Mouse (Mus musculus) frontal cortex, postnatal 10 days (tissue): ENCODE data around the gene Lpar1.

ENCODE experiments used
- DNase-seq, 2 experiments: peaks; one replicate each; pipeline ENCODE4 v3.0.0; 2022; ENCODE audit warnings: low spot score in 2 of 2, mixed read lengths in 1 of 2

The Lpar1 gene

DNA sequence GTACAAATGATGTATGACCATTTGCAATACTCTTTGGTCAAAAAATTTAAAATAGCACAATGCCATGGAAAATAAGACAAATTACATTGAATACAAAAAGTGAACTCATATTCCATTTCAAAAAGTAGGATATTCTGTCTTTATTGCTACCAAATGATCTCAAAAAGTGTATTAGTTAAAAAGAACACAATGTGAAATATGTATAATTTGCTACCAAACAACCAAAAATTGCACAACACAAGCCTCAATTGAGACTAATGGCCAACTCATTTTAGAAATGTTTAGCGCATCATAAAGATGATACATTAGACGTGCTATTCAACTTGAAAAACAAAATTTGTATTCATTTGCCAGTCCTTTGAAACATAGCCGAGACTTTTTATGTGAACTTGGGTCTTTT lies 104.9 kb downstream of the Lpar1 start:
- DNase-seq = no peak

DNA sequence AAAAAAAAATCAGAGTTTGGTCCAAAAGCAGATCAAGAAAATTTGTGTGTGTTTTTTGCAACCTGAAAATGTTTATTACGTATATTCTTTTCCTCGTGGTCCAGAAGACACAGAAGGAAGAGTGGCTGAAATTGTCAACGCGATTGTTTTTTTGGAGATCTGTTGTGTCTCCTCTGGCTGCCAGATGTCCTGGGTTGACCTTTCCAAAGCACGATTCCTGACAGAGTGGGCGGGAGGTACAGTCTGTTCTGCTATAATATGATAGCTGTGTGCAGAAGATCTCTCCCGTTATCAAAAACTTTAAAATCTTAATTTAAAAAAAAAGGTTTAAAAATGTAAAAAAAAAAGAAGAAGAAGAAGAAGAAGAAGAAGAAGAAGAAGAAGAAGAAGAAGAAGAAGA lies 105.9 kb downstream of the Lpar1 start:
- DNase-seq = no peak

DNA sequence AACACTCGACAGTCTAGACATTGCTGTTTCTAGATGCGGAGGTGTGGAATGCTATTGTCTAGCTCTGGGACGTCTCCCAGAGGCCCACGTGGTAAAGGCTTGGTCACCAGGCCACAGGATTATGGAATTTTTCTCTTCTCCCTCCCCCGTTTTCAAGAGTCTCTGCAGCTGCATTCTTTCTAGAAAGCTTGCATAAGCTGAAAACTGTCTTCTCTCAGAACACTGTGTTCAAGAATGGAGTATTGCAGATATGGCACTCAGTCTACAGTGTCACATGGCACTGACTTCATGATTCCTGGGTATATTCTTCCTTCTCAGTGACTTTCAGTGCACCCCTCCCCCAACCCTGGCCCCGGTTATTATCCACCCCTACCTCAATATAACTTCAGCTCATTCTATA lies 107.9 kb downstream of the Lpar1 start:
- no peak for DNase-seq

DNA sequence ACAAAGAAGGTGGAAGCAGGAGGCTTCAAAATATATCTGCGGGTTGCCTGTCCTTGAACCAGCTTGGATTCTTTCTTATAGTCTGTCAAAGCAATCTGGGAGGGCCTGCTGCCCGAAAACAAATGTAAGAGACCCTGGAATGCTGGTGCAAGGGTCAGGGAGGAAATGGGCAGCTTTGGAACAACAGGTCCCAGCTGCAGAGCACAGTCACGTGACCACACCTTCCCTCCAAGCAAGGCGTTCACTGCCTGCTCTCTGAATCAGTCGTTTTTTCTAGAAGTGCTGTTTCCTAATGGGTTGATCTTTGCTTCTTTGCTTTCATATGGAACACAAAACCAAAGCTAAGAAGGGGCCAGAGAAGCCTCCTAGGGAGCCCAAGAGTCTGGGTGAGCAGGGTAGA lies 111.4 kb downstream of the Lpar1 start:
- no peak for DNase-seq

DNA sequence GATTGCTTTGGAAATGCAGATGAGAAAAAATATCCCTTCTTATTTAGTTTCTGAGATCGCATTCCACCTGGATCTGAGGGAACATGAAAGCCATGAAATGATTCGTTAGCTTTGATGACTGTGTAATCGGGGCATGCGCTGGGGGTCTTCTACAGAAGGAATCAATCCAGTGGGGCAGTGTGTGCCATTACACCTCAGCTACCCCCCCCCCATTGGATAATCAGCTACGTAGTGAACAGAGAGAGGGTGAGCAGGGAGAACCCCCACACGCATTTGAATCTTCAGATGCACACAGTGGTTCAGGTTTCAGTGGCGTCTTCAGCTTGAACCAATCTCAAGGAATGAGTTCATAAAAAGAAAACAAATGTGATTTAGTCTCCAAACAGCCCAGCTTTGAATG lies 115.0 kb downstream of the Lpar1 start:
- DNase-seq = no peak

DNA sequence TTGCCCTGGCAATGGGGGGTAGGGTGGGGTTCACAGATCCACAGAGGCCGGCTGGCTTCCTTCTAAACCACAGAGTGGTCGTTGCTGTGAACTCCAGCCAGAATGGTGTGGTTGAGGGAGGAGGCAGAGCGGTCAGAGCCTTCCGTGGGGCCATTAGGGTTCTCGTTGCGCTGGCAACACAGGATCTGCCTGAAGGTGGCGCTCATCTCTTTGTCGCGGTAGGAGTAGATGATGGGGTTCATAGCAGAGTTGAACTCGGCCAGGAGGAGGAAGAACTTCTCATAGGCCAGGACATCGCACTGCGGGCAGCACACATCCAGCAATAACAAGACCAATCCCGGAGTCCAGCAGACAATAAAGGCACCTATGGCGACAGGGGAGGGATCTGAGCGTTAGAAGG lies 116.4 kb downstream of the Lpar1 start:
- DNase-seq = no peak

DNA sequence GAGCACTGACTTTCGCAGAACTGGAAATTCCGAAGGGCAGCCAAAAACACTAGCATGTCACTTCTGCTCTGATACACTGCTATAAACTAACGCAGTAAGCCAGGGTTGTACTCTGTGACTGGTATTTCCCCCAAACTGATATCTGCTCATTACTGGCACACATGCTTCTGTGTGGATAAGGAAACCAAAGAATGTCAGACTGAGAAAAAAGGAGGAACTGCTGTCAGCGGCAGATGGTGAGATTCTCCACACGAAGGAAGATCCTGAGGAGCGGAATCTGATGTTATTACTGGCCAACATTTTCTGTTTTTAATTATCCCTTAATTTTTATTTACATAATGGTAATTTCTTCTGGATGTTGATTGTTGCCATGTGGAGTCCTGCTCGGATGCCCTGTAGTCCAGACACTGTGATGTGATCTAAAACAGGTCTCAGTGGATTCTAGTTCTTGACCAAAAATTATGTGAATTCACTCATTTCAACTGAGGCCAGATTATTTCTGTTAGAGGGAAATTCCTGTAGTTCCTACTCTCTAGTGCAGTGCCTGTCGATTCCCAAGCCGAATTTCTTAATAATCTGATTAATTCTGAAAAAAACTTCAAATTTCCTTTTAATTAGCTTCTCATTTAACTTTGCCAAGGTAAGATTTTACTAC lies 130.3 kb downstream of the Lpar1 start:
- no peak for DNase-seq

DNA sequence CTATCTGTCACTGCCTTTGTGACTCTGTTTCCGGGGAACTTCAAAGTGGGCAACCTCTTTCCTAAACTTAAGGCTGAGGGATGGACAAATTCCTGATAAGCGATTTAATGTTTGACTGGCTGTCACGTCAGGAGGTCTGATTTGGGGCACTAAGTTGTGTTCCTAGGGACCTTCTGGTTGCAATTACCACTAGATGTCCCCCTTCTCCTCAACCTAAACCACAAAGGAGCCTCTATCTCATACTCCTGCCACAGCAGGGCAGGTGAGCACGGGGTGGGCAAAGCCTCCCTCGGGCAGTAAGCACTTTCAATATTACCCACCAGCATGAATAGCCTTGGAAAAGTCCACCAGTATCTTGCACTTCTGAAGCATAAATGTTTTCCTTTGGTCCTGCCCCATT lies 134.5 kb downstream of the Lpar1 start:
- no peak for DNase-seq

DNA sequence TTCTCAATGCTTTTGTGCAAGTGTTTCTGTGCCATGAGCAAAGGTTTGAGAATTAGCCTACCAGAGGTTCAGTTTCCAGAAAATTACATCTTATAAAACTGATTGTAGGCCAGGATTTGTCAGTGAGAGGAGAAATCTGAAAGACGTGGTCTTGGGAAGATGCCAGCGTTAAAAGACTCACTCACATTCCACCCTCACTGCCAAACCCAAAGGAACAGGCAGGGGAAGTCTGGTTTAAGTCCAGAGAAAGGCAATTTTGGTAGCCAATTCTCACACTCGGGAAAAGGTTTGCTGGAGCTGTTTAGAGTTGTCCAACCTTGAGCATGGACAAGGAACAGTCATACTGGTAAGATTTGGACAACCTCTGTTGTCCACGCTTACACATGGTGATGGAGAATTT lies 136.4 kb downstream of the Lpar1 start:
- DNase-seq = no peak

DNA sequence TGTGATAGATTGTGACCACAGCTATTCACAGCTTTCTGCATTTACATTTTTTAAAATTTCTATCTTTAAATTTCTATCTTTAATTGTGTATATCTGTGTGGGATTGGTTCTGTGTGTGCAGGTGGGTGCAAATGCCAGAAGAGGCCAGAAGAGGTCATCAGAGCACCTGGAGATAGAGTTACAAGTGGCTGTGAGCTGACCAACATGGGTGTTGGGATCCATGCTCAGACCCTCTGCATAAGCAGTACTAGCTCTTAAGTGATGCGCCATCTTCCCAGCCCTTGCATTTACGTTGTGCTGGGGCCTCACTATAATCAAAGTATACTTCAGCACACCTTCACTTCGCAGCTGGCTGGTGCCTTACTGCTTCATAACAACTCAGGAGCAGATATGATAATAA lies 138.2 kb downstream of the Lpar1 start:
- no peak for DNase-seq

DNA sequence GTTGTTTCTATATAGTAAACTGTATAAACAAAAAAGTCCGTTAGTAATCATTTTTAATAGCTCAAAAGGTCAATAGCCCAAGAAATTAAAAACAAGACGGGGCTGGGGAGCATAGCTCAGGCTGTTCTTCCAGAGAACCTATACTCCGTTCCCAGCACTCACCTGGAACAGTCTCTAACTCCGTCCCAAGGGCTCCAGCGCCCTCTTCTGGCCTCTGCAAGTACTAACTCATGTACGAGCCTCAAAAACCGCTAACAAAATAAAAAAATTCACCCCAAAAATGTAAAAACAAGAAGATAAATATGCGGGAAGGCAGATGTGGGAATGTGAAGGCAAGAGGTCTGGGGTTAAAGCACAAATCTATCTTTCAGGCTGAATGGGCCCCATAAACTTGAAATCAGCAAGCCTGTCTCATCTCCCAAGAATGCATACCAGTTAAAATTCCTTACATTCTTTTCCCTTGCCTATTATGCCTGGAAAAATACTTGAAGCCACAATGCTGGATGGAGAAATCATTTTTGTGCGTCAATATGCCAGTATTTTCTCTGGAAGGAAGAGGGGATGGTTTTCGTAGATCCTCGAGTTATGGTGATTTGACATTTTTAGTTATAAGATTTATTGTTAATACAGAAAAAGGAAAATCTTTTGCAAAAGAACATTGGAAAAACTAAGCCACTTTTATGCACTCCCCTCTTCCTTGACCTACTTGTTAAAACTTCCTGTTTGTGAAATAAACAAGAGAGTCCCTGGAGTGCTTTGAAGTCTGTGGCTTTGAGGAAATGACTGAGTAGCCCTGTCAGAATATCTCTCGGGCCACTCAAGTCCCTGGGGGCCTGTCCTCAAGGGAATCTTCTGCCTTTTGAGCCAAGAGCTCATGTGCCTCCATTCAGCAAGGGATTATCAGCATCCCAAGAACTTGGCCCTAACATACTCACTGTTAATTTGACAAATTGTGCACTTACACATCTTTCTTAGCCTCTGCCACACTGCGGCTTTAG lies 140.2 kb downstream of the Lpar1 start:
- no peak for DNase-seq

DNA sequence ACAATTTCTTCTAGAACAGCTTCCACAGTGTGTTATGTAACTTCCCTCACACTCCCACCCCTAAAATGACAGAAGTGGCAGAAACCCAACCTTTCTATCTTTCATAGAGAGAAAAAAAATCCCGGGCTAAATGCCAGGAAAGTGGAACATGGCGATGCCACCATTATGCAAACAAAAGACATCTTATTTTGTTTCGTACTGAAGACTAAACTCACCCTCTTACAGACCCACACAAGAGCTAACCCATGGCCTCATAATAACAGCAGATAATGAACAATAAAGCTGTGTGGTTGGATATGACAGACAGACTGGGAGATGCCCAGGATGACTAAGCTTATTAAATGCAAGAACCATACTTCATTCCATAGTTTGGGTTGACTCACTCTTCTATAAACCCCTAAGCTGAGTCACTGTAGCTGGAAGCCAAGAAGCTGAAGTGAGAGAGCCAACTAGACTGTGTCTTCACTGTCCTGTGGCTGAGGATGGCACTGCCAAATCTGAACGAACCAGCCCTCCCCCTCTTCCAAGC lies 151.7 kb downstream of the Lpar1 start:
- peak in 1 of 2 experiments; percentile 21 for DNase-seq

DNA sequence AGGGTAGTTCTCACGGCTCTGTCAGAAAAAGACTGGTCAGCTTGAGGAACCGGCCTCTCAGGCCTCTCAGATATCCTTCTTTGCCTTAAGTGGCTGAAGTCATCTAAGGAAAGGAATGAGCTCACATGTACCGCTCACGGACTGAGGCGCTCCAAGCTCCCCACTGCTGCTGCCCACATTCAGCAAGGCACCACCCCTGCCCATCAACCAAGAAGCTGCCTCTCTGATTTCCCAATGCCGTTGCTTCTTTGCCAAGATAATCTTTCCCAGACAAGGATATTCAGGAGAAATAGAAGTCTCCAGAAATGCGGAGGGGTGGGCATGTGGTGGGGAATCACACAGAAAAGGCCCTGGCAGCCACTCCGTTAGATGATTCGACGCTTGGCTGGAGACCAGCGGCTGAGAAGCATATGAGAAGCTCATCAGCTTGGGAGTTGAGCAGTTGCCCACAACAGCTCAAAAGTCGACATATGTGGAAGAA lies 152.8 kb downstream of the Lpar1 start:
- peak; percentile 73 to 77 for DNase-seq
